ENCODE assay signal across 16 mouse cellular contexts in genomic region chr4:61898184-61898583, GRCm38 (mm10).
"Had no signal": no experiment of that assay in that cellular context is flagged by ENCODE, and none has a peak within 500 bp of the region (broad histone marks: within the 10 kb centered on the region; RNA-seq: fewer than 3 reads in every experiment).

No protein-coding gene starts in this region.

- H3K9ac ChIP-seq: liver, embryonic 15.5 days; midbrain, embryonic 15.5 days; neural tube, embryonic 13.5 days had no signal

- H3K36me3 ChIP-seq: limb, embryonic 10.5 days; liver, embryonic 15.5 days; midbrain, embryonic 15.5 days; neural tube, embryonic 13.5 days had no signal

- H3K9me3 ChIP-seq: liver, embryonic 15.5 days; midbrain, embryonic 15.5 days had no signal

- H3K27ac ChIP-seq: layer of hippocampus, adult 2 months; limb, embryonic 10.5 days; liver, embryonic 15.5 days; midbrain, embryonic 15.5 days; neural tube, embryonic 13.5 days had no signal

- DNase-seq: kidney, adult 11 months; kidney, adult 9 months; kidney, postnatal 10 days; lung, adult 2 months; lung, postnatal 36 days; right cerebral cortex, adult 18-20 months; right cerebral cortex, postnatal 25 days; thymus, postnatal 4 days had no signal

- H3K4me1 ChIP-seq: limb, embryonic 10.5 days; liver, embryonic 15.5 days; midbrain, embryonic 15.5 days; neural tube, embryonic 13.5 days had no signal

- H3K27me3 ChIP-seq: liver, embryonic 15.5 days; midbrain, embryonic 15.5 days; neural tube, embryonic 13.5 days had no signal

- ATAC-seq: lung, postnatal 0 days; midbrain, embryonic 15.5 days had no signal

- H3K4me2 ChIP-seq: liver, embryonic 11.5 days; liver, embryonic 15.5 days; midbrain, embryonic 11.5 days; midbrain, embryonic 15.5 days; neural tube, embryonic 13.5 days had no signal

- H3K4me3 ChIP-seq: layer of hippocampus, adult 2 months; limb, embryonic 10.5 days; liver, embryonic 15.5 days; midbrain, embryonic 15.5 days; neural tube, embryonic 13.5 days had no signal
